Mouse (Mus musculus) testis, adult 2 months (tissue): ENCODE measurements around the gene Efcab14. TPM values are rescaled to one million over a fixed set of nuclear protein-coding genes. Genes with fewer than 3 reads are reported as not detected.

ENCODE experiments used
- H3K27ac ChIP-seq: fragments of 200-500 bp; 2 replicates; pipeline ENCODE4 v1.5.1; 2012; ENCODE audit warnings: low read depth, low read length; ENCODE audit not compliant: control insufficient read depth, insufficient read depth
- H3K27me3 ChIP-seq: fragments of 200-500 bp; 2 replicates; pipeline ENCODE4 v1.6.1; 2012; ENCODE audit warnings: mild to moderate bottlenecking, low read length, moderate library complexity; ENCODE audit not compliant: control insufficient read depth, insufficient read depth
- H3K36me3 ChIP-seq: fragments of 200-500 bp; 2 replicates; pipeline ENCODE4 v1.6.1; 2012; ENCODE audit warnings: mild to moderate bottlenecking, low read length; ENCODE audit not compliant: control insufficient read depth, insufficient read depth
- H3K4me1 ChIP-seq: fragments of 200-500 bp; 2 replicates; pipeline ENCODE4 v1.6.1; 2012; ENCODE audit warnings: low read length; ENCODE audit not compliant: control insufficient read depth, insufficient read depth
- H3K4me3 ChIP-seq: fragments of 200-500 bp; 2 replicates; pipeline ENCODE4 v1.5.1; 2012; ENCODE audit warnings: low read depth, mild to moderate bottlenecking, low read length, moderate library complexity, mixed read lengths; ENCODE audit not compliant: control insufficient read depth
- CTCF ChIP-seq: fragments of 200-500 bp; IDR thresholded peaks from 2 replicates; pipeline ENCODE4 v1.5.1; 2012; ENCODE audit warnings: low read depth, mild to moderate bottlenecking, inconsistent platforms, low read length, moderate library complexity; ENCODE audit not compliant: control insufficient read depth, insufficient read depth, insufficient replicate concordance
- POLR2A ChIP-seq: fragments of 200-500 bp; IDR thresholded peaks from 2 replicates; pipeline ENCODE4 v1.6.1; 2012; ENCODE audit warnings: low read depth, mild to moderate bottlenecking, inconsistent platforms, low read length, moderate library complexity; ENCODE audit not compliant: control insufficient read depth
- polyA plus RNA-seq: library from polyadenylated mRNA; depleted of rRNA; stranded (reverse); fragments of >200 nt; gene quantifications from 2 replicates; pipeline ENCODE4 v1.2.3, GENCODE M21; 2012

Efcab14 gene
- polyA plus RNA-seq, 1 experiment, result 21.8 TPM

GRCm38 (mm10) chr4:115732223-115732818 is 5.2 kb upstream of the Efcab14 start:
- no peak for TF ChIP-seq CTCF
- TF ChIP-seq POLR2A, result no peak
- H3K4me1 ChIP-seq, result no peaks in the 10 kb centered on the region; the same call in 1 of the 2 replicates
- H3K4me3 ChIP-seq, result no peak overlapping the region
- no peaks in the 10 kb centered on the region for H3K36me3 ChIP-seq
- no peaks in the 10 kb centered on the region for H3K27me3 ChIP-seq
- no peak overlapping the region for H3K27ac ChIP-seq

GRCm38 (mm10) chr4:115733746-115734145 is 3.8 kb upstream of the Efcab14 start:
- TF ChIP-seq POLR2A, result no peak
- TF ChIP-seq CTCF, result no peak
- H3K36me3 ChIP-seq, result no peaks in the 10 kb centered on the region
- H3K4me3 ChIP-seq, result no peak overlapping the region
- H3K27me3 ChIP-seq, result no peaks in the 10 kb centered on the region
- H3K4me1 ChIP-seq, result peaks cover 5% of the 10 kb centered on the region
- no peak overlapping the region for H3K27ac ChIP-seq

- no peak for TF ChIP-seq CTCF
- no peak for TF ChIP-seq POLR2A
- H3K36me3 ChIP-seq, result no peaks in the 10 kb centered on the region
- peaks cover 5% of the 10 kb centered on the region for H3K4me1 ChIP-seq
- no peak overlapping the region for H3K4me3 ChIP-seq
- no peak overlapping the region for H3K27ac ChIP-seq
- no peaks in the 10 kb centered on the region for H3K27me3 ChIP-seq
Measured at GRCm38 (mm10) chr4:115734867-115735266, 2.7 kb upstream of the Efcab14 start.

- Histone ChIP-seq H3K4me1 (peaks cover 5% of the 10 kb centered on the region), H3K36me3 (peaks cover 2% of the 10 kb centered on the region; the same call in 1 of the 2 replicates), H3K27ac (no peak overlapping the region), H3K27me3 (no peaks in the 10 kb centered on the region), H3K4me3 (peak overlapping the region; percentile 97)
- TF ChIP-seq POLR2A (no peak), CTCF (no peak)
Measured at GRCm38 (mm10) chr4:115738481-115738985, 989 bp downstream of the Efcab14 start.

GRCm38 (mm10) chr4:115742658-115743057 is 5.1 kb downstream of the Efcab14 start:
- Histone ChIP-seq H3K36me3 (peaks cover 2% of the 10 kb centered on the region), H3K27me3 (no peaks in the 10 kb centered on the region), H3K27ac (no peak overlapping the region), H3K4me3 (no peak overlapping the region), H3K4me1 (peaks cover 5% of the 10 kb centered on the region)
- TF ChIP-seq CTCF (no peak), POLR2A (no peak)

GRCm38 (mm10) chr4:115743096-115743495 is 5.6 kb downstream of the Efcab14 start:
- H3K4me1 ChIP-seq, result peaks cover 5% of the 10 kb centered on the region
- TF ChIP-seq CTCF (no peak), POLR2A (no peak)
- no peak overlapping the region for H3K27ac ChIP-seq
- H3K36me3 ChIP-seq, result peaks cover 2% of the 10 kb centered on the region
- H3K27me3 ChIP-seq, result no peaks in the 10 kb centered on the region
- no peak overlapping the region for H3K4me3 ChIP-seq

GRCm38 (mm10) chr4:115748181-115748580 is 10.6 kb downstream of the Efcab14 start:
- no peaks in the 10 kb centered on the region for H3K27me3 ChIP-seq
- H3K4me1 ChIP-seq, result no peaks in the 10 kb centered on the region
- peaks cover 1% of the 10 kb centered on the region; the same call in 1 of the 2 replicates for H3K36me3 ChIP-seq
- no peak for TF ChIP-seq CTCF
- TF ChIP-seq POLR2A, result no peak
- no peak overlapping the region for H3K4me3 ChIP-seq
- H3K27ac ChIP-seq, result no peak overlapping the region
